Comparison of ENCODE assay signal across 11 mouse cellular contexts in the genomic region with DNA sequence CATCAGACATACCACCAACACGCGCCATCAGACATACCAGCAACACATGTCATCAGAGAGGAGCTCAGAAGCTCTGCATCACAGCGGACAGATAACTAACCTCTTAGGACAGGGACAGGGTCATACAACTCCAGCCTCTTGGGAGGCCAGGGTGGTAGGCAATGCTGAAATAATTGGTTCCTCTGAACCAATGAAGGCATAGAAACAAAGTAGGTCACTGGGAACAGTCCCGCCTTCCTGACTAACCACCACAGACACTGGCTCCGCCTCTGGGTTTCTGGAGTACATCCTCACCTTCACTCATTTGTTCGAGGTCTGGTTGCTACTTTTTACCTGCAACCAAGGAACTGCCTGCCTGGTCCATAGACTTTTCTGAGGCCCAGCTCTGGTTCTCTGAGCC.
DNase-seq lines count a peak whose midpoint lies in the region; ATAC-seq lines count a peak whose summit lies in the region.
"Had no signal": no experiment of that assay in that cellular context is flagged by ENCODE, and none has a peak within 500 bp of the region (broad histone marks: within the 10 kb centered on the region; RNA-seq: fewer than 3 reads in every experiment).

No protein-coding gene starts in this region.

- no peaks in the 10 kb centered on the region for H3K9me3 ChIP-seq in kidney, embryonic 15.5 days (replicated peaks)
- H3K9me3 ChIP-seq in forebrain, embryonic 16.5 days (ENCODE audit: control insufficient read depth, low read length) = no peaks in the 10 kb centered on the region
- no peaks in the 10 kb centered on the region for H3K9me3 ChIP-seq in midbrain, embryonic 12.5 days
- H3K9me3 ChIP-seq: liver, embryonic 15.5 days had no signal

- 87% methylated on average over 6 of the region's 6 CpGs for WGBS in kidney, embryonic 15.5 days
- 87% methylated on average over 6 of the region's 6 CpGs for WGBS in forebrain, embryonic 16.5 days
- WGBS in midbrain, embryonic 12.5 days = 83% methylated on average over 6 of the region's 6 CpGs

- no peak overlapping the region for H3K4me3 ChIP-seq in kidney, embryonic 15.5 days (replicated peaks)
- H3K4me3 ChIP-seq in forebrain, embryonic 16.5 days (replicated peaks; ENCODE audit: low read length) = no peak overlapping the region
- no peak overlapping the region for H3K4me3 ChIP-seq in midbrain, embryonic 12.5 days
- H3K4me3 ChIP-seq: liver, embryonic 15.5 days had no signal

- no peak for DNase-seq in kidney, adult 8-10 months
- peak; percentile 81 for DNase-seq in R1 (ENCODE audit: low read depth, low spot score)
- DNase-seq in ovary, postnatal 10 days (ENCODE audit: low spot score) = no peak
- DNase-seq in layer of hippocampus, adult 11-12 months (ENCODE audit: low spot score) = no peak
- DNase-seq in yolk sac, embryonic 10.5 days (ENCODE audit: low spot score) = no peak
- DNase-seq: gastrocnemius, postnatal 25 days; right cerebral cortex, postnatal 4 days had no signal

- H3K27ac ChIP-seq in kidney, embryonic 15.5 days = peak overlapping the region; percentile 89
- 0 out of 2 replicates have a peak overlapping the region, but pooled peaks have one; percentile 46 for H3K27ac ChIP-seq in forebrain, embryonic 16.5 days (ENCODE audit: low read length)
- H3K27ac ChIP-seq in midbrain, embryonic 12.5 days (replicated peaks) = peak overlapping the region; percentile 67; the same call in 1 of the 2 replicates

- no peaks in the 10 kb centered on the region for H3K27me3 ChIP-seq in kidney, embryonic 15.5 days
- H3K27me3 ChIP-seq in forebrain, embryonic 16.5 days (replicated peaks; ENCODE audit: control insufficient read depth, insufficient read depth, low read length) = no peaks in the 10 kb centered on the region
- peaks cover 37% of the 10 kb centered on the region for H3K27me3 ChIP-seq in midbrain, embryonic 12.5 days
- H3K27me3 ChIP-seq: liver, embryonic 15.5 days had no signal

- H3K4me2 ChIP-seq in kidney, embryonic 15.5 days = peak overlapping the region; percentile 40; the same call in 1 of the 2 replicates
- H3K4me2 ChIP-seq in forebrain, embryonic 16.5 days (ENCODE audit: low read length) = no peak overlapping the region
- no peak overlapping the region for H3K4me2 ChIP-seq in midbrain, embryonic 12.5 days (replicated peaks)
- H3K4me2 ChIP-seq: liver, embryonic 15.5 days had no signal

- H3K4me1 ChIP-seq in kidney, embryonic 15.5 days = peaks cover 33% of the 10 kb centered on the region
- H3K4me1 ChIP-seq in forebrain, embryonic 16.5 days (replicated peaks; ENCODE audit: control insufficient read depth, insufficient read depth, low read length) = peaks cover 17% of the 10 kb centered on the region
- peaks cover 37% of the 10 kb centered on the region for H3K4me1 ChIP-seq in midbrain, embryonic 12.5 days
- H3K4me1 ChIP-seq: liver, embryonic 15.5 days had no signal

- no peaks in the 10 kb centered on the region for H3K36me3 ChIP-seq in kidney, embryonic 15.5 days
- H3K36me3 ChIP-seq in forebrain, embryonic 16.5 days (ENCODE audit: control insufficient read depth, insufficient read depth) = no peaks in the 10 kb centered on the region
- no peaks in the 10 kb centered on the region for H3K36me3 ChIP-seq in midbrain, embryonic 12.5 days
- H3K36me3 ChIP-seq: liver, embryonic 15.5 days had no signal

- ATAC-seq in kidney, embryonic 15.5 days (replicated peaks; ENCODE audit: low FRiP score) = no peak
- no peak for ATAC-seq in forebrain, embryonic 16.5 days
- no peak for ATAC-seq in midbrain, embryonic 12.5 days (ENCODE audit: low FRiP score, low read depth)

- no peak overlapping the region for H3K9ac ChIP-seq in kidney, embryonic 15.5 days
- H3K9ac ChIP-seq in forebrain, embryonic 16.5 days (replicated peaks; ENCODE audit: low read depth, low read length) = no peak overlapping the region
- no peak overlapping the region for H3K9ac ChIP-seq in midbrain, embryonic 12.5 days (replicated peaks)
- H3K9ac ChIP-seq: liver, embryonic 15.5 days had no signal
